Mouse (Mus musculus): ENCODE results near the gene Wrap73. TPM values are rescaled to one million over a fixed set of nuclear protein-coding genes. Genes with fewer than 3 reads are reported as not detected.

Gene Wrap73
- polyA plus RNA-seq, 1 experiment: 16.9 TPM

- WGBS: 68% methylated on average over 7 of the region's 7 CpGs
- H3K4me3 ChIP-seq (ENCODE audit: low read depth, low read length): no peak overlapping the region
- no peak overlapping the region for H3K27ac ChIP-seq (ENCODE audit: insufficient read depth, low read depth, low read length)
- no peaks in the 10 kb centered on the region for H3K27me3 ChIP-seq (ENCODE audit: control insufficient read depth, insufficient read depth, low read length)
- TF ChIP-seq CTCF (IDR thresholded peaks at IDR 0.05; ENCODE audit: extremely low read depth, insufficient read length, insufficient replicate concordance, low read depth, low read length) (no peak), POLR2A (IDR thresholded peaks at IDR 0.05; ENCODE audit: low read depth, low read length) (no peak)
- H3K4me1 ChIP-seq (ENCODE audit: control insufficient read depth, insufficient read depth, insufficient read length, low read length): no peaks in the 10 kb centered on the region
- no peaks in the 10 kb centered on the region for H3K36me3 ChIP-seq (ENCODE audit: control insufficient read depth, insufficient read depth, low read length)
Observed at GRCm38 (mm10) chr4:154122374-154122773, 19.8 kb upstream of the Wrap73 start.

GRCm38 (mm10) chr4:154123553-154123952 is 18.6 kb upstream of the Wrap73 start:
- 58% methylated on average over 6 of the region's 6 CpGs for WGBS
- H3K4me3 ChIP-seq (ENCODE audit: low read depth, low read length): no peak overlapping the region
- TF ChIP-seq CTCF (IDR thresholded peaks at IDR 0.05; ENCODE audit: extremely low read depth, insufficient read length, insufficient replicate concordance, low read depth, low read length) (no peak), POLR2A (IDR thresholded peaks at IDR 0.05; ENCODE audit: low read depth, low read length) (no peak)

GRCm38 (mm10) chr4:154125202-154125601 is 17.0 kb upstream of the Wrap73 start:
- H3K36me3 ChIP-seq (ENCODE audit: control insufficient read depth, insufficient read depth, low read length): no peaks in the 10 kb centered on the region
- H3K4me3 ChIP-seq (ENCODE audit: low read depth, low read length): no peak overlapping the region
- no peaks in the 10 kb centered on the region for H3K27me3 ChIP-seq (ENCODE audit: control insufficient read depth, insufficient read depth, low read length)
- no peaks in the 10 kb centered on the region for H3K4me1 ChIP-seq (ENCODE audit: control insufficient read depth, insufficient read depth, insufficient read length, low read length)
- 53% methylated on average over 5 of the region's 5 CpGs for WGBS
- TF ChIP-seq POLR2A (IDR thresholded peaks at IDR 0.05; ENCODE audit: low read depth, low read length) (no peak), CTCF (IDR thresholded peaks at IDR 0.05; ENCODE audit: extremely low read depth, insufficient read length, insufficient replicate concordance, low read depth, low read length) (no peak)
- no peak overlapping the region for H3K27ac ChIP-seq (ENCODE audit: insufficient read depth, low read depth, low read length)

More at GRCm38 (mm10) chr4:154123553-154123952, 18.6 kb upstream of the Wrap73 start:
- H3K27me3 ChIP-seq (ENCODE audit: control insufficient read depth, insufficient read depth, low read length): no peaks in the 10 kb centered on the region
- H3K4me1 ChIP-seq (ENCODE audit: control insufficient read depth, insufficient read depth, insufficient read length, low read length): no peaks in the 10 kb centered on the region
- no peaks in the 10 kb centered on the region for H3K36me3 ChIP-seq (ENCODE audit: control insufficient read depth, insufficient read depth, low read length)
- H3K27ac ChIP-seq (ENCODE audit: insufficient read depth, low read depth, low read length): no peak overlapping the region

- Histone ChIP-seq H3K36me3 (ENCODE audit: control insufficient read depth, insufficient read depth, low read length) (no peaks in the 10 kb centered on the region), H3K4me3 (ENCODE audit: low read depth, low read length) (no peak overlapping the region), H3K27ac (ENCODE audit: insufficient read depth, low read depth, low read length) (no peak overlapping the region), H3K27me3 (ENCODE audit: control insufficient read depth, insufficient read depth, low read length) (no peaks in the 10 kb centered on the region; the same call in 1 of the 2 replicates), H3K4me1 (ENCODE audit: control insufficient read depth, insufficient read depth, insufficient read length, low read length) (no peaks in the 10 kb centered on the region)
- 71% methylated on average over 3 of the region's 3 CpGs for WGBS
- no peak for TF ChIP-seq POLR2A (IDR thresholded peaks at IDR 0.05; ENCODE audit: low read depth, low read length)
- TF ChIP-seq CTCF (IDR thresholded peaks at IDR 0.05; ENCODE audit: extremely low read depth, insufficient read length, insufficient replicate concordance, low read depth, low read length): no peak
Observed at GRCm38 (mm10) chr4:154127273-154127672, 14.9 kb upstream of the Wrap73 start.

- no peaks in the 10 kb centered on the region for H3K4me1 ChIP-seq (ENCODE audit: control insufficient read depth, insufficient read depth, insufficient read length, low read length)
- no peaks in the 10 kb centered on the region for H3K36me3 ChIP-seq (ENCODE audit: control insufficient read depth, insufficient read depth, low read length)
- H3K27me3 ChIP-seq (ENCODE audit: control insufficient read depth, insufficient read depth, low read length): peaks cover 9% of the 10 kb centered on the region; the same call in 1 of the 2 replicates
- H3K27ac ChIP-seq (ENCODE audit: insufficient read depth, low read depth, low read length): no peak overlapping the region
- TF ChIP-seq CTCF (IDR thresholded peaks at IDR 0.05; ENCODE audit: extremely low read depth, insufficient read length, insufficient replicate concordance, low read depth, low read length) (no peak), POLR2A (IDR thresholded peaks at IDR 0.05; ENCODE audit: low read depth, low read length) (no peak)
- H3K4me3 ChIP-seq (ENCODE audit: low read depth, low read length): no peak overlapping the region
Observed at GRCm38 (mm10) chr4:154129950-154130349, 12.2 kb upstream of the Wrap73 start.

DNA sequence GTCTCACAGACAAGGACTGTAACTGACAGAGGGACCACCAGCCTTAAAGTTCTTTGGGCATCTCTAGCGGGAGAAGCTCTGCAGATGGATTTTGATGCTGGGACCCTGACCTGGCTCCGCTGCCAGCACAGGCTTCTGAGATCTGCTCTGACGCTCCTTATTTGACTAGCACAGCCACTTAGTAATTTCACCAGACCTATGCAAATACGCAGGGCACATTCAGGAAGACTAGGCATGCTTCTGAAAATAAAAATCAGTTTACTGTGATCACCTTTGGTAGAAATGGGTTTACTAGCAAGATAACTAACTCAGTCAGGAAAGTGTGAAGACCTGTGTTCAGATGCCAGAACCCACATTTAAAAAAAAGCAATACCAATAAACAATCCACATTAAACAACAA is 10.3 kb upstream of the Wrap73 start:
- Histone ChIP-seq H3K4me3 (ENCODE audit: low read depth, low read length) (no peak overlapping the region), H3K4me1 (ENCODE audit: control insufficient read depth, insufficient read depth, insufficient read length, low read length) (no peaks in the 10 kb centered on the region), H3K27me3 (ENCODE audit: control insufficient read depth, insufficient read depth, low read length) (peaks cover 9% of the 10 kb centered on the region; the same call in 1 of the 2 replicates), H3K27ac (ENCODE audit: insufficient read depth, low read depth, low read length) (no peak overlapping the region), H3K36me3 (ENCODE audit: control insufficient read depth, insufficient read depth, low read length) (no peaks in the 10 kb centered on the region)
- 75% methylated on average over 4 of the region's 4 CpGs for WGBS
- TF ChIP-seq POLR2A (IDR thresholded peaks at IDR 0.05; ENCODE audit: low read depth, low read length): no peak
- TF ChIP-seq CTCF (IDR thresholded peaks at IDR 0.05; ENCODE audit: extremely low read depth, insufficient read length, insufficient replicate concordance, low read depth, low read length): no peak

DNA sequence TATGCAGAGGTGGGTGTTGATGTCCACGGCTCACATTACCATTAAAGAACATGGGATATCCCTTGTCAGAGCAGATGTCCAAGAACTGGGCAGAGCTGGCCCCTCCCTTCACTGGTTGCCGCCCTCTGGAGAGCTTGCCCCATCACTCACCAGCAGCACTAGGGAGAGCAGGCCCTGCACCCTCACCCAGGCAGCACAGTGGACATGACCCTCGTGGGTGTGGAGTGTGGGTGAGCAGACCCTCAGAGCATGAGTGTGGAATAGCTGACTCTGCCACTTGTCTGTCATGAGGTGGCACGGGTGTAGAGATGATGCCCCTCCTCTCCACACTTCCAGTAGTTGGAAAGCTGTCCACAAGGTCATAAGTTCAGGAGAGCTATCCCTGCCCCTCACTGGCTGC is 7.4 kb upstream of the Wrap73 start:
- H3K27me3 ChIP-seq (ENCODE audit: control insufficient read depth, insufficient read depth, low read length): peaks cover 28% of the 10 kb centered on the region
- H3K4me1 ChIP-seq (ENCODE audit: control insufficient read depth, insufficient read depth, insufficient read length, low read length): peaks cover 4% of the 10 kb centered on the region; the same call in 1 of the 2 replicates
- no peak overlapping the region for H3K27ac ChIP-seq (ENCODE audit: insufficient read depth, low read depth, low read length)
- WGBS: 55% methylated on average over 4 of the region's 4 CpGs
- no peaks in the 10 kb centered on the region for H3K36me3 ChIP-seq (ENCODE audit: control insufficient read depth, insufficient read depth, low read length)
- no peak overlapping the region for H3K4me3 ChIP-seq (ENCODE audit: low read depth, low read length)
- no peak for TF ChIP-seq POLR2A (IDR thresholded peaks at IDR 0.05; ENCODE audit: low read depth, low read length)
- no peak for TF ChIP-seq CTCF (IDR thresholded peaks at IDR 0.05; ENCODE audit: extremely low read depth, insufficient read length, insufficient replicate concordance, low read depth, low read length)
